Mouse (Mus musculus): ENCODE measurements around the gene 4933411K16Rik. TPM values are rescaled to one million over a fixed set of nuclear protein-coding genes. Genes with fewer than 3 reads are reported as not detected.
"Not testable (repeated sequence)": the region's sequence is repeated elsewhere in the genome, so short reads cannot be mapped to it uniquely, and the experiment has no call there.

Gene 4933411K16Rik
- total RNA-seq, 2 experiments from 2014 or later: 0.35 to 0.36 TPM

- no peak for DNase-seq (ENCODE audit: low spot score in 2 of 2)
These were observed 26.5 kb downstream of the 4933411K16Rik start for GRCm38 (mm10) chr19:42078566-42078965.

DNA sequence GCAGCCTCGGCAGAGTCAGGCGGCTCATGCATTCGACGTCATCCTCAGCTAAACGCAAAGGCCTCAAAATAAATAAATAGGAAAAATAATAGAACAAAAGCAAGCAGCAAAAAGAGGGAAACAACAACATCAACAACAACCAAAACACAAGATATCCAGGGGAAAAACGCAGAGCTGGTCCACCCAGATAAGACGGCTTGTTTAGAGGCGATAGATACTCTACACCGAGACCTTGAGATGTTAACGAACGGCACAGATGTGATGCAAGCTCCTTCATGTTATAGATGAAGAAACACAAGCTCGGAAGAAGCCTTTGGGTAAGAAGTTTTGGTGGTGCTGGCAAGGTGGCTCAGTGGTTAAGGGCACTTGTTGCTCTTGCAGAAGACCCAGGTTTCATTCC is 27.0 kb downstream of the 4933411K16Rik start:
- no peak for DNase-seq (ENCODE audit: low spot score in 2 of 2)

DNA sequence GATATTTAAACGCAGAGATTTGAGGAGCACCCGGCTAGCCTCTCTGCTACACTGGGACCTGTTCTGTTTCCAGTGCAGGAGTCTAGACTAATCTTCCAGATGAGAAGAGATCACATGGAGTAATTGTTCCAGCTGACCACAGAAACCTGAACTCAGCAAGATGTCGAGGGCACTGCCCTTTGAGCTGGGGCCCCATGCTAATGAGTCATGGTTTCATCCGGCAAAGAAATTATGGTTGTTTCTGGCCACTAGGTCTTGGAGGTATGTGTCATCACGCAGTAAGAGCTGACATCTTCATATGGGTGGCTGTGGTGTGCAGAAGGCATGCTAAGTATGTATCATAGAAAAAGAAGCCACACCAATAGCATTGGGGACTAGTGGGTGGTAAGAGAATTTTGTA is 27.9 kb downstream of the 4933411K16Rik start:
- no peak for DNase-seq (ENCODE audit: low spot score in 2 of 2)

DNA sequence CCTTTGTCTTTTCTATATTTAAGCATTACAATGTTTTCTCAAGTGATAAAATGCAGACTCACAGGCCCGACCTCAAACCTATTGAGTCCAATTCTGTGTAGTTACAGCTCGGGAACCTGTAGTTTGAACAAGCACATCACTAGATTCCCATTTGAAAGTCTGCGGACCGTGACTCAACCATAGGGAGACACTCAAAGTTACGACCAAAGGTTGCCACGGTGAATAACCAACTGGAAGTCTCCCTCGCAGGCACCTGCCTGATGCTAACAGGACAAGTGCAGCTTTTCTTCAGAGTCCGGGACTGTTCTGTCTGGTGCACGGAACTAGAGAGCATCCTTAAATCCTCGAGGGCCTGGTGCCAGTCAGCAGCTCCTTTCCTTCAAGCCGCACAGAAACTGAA is 28.4 kb downstream of the 4933411K16Rik start:
- no peak for DNase-seq (ENCODE audit: low spot score in 2 of 2)

GRCm38 (mm10) chr19:42081613-42082012 is 29.6 kb downstream of the 4933411K16Rik start:
- DNase-seq (ENCODE audit: low spot score in 2 of 2): not testable (repeated sequence)

GRCm38 (mm10) chr19:42085690-42086089 is 33.6 kb downstream of the 4933411K16Rik start:
- DNase-seq (ENCODE audit: low spot score in 2 of 2): no peak

DNA sequence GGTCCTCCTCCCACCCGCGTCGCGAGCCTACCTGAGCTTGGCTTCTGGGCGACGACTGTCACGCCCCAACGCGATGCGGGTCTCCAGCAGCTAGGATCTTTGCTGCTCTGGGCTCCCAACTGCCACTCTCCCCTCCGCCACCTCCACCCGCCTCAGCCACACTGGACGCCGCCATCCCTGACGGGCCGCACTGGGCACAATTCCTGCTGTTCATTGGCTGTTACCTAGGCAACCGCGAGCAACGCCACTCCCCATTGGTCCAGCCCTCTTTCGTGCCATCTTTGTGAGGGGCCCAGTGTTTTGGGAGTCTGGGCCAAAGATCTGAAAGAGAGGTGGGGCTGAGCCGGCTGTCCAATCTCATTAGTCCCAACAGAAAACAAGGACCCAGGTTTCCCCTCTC is 34.1 kb downstream of the 4933411K16Rik start, which contains the start of gene Morn4:
Gene Morn4 (minus strand): TSS at position 192 of the 400 bp plus-strand sequence.
- peak; percentile 68 to 75 for DNase-seq (ENCODE audit: low spot score in 2 of 2)

- no peak for DNase-seq (ENCODE audit: low spot score in 2 of 2)
These were observed 37.2 kb downstream of the 4933411K16Rik start for GRCm38 (mm10) chr19:42089103-42089747.

DNA sequence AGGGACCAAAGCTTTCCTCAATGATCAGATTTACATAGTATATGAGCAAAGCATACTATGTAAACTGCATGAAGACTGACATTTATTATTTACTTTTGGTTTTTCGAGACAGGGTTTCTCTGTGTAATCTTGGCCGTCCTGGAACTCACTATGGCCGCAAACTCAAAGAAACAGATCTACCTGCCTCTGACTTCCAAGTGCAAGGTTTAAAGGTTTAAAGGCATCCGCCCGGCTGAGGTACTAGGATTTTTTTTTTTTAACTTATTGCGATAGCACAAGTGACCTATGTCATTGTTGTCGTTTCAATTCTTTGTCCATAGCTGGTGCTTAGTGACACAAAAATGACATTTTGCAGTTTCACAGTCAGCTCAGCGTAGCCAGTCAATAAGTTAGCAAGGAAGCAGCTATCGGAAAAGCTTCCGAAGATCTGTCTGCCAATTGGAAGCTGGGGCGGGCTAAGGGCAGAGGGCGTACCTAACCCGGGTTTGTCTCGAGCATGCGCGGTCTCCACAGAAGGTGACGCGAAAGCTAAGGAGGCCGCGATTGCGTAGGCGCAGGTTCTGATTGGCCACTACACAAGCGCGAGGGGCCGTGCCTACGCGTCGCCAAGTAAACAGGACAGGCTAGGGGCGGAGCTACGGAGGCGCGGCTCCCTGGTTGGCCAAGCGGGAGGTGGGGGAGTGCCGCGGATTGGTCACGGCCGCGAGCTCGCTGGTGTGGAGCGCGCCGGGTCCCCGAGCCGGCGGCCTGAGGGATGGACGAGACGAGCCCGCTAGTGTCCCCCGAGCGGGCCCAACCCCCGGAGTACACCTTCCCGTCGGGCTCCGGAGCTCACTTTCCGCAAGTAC is 37.9 kb downstream of the 4933411K16Rik start, which contains the start of gene Pi4k2a:
Gene Pi4k2a (plus strand): TSS at position 723 of the 848 bp plus-strand sequence.
- DNase-seq (ENCODE audit: low spot score in 2 of 2): peak; percentile 93

DNA sequence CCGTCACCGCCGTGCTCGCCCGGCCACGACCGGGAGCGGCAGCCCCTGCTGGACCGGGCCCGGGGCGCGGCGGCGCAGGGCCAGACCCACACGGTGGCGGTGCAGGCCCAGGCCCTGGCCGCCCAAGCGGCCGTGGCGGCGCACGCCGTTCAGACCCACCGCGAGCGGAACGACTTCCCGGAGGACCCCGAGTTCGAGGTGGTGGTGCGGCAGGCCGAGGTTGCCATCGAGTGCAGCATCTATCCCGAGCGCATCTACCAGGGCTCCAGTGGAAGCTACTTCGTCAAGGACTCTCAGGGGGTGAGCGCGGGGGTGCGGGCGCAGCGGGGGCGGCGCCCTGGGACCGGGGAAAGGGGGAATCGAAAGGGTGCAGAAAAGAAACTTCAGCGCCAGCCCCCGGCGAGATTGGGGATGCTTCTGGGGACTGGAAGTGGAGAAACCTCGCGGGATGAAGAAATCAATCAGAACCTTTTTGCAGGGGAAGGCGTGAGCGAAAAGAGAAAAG is 38.6 kb downstream of the 4933411K16Rik start:
- DNase-seq (ENCODE audit: low spot score in 2 of 2): no peak

DNA sequence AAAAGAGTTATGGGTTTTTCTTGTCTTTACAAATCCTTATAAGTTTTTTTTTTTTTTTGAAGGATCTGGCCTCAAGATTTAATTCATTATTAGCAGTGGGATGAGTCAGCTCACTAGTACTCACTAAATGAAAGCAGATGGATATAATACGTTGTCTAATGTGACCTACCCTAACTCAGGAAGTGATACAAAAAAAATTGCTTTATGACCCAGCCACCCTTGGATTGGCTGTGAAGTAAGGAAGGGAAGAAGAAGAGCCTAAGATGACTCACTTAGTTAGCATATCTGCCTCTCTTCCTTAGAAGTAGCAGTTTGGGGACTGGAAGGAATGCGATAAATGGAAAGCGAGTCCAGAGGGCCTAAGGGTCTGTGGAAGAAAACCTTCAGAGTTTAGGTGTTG is 47.4 kb downstream of the 4933411K16Rik start:
- DNase-seq (ENCODE audit: low spot score in 2 of 2): no peak

Other genes with a start within 250 kb of the 4933411K16Rik start
- 1 to 10 TPM; 4.1 to 4.9 TPM for gene Frat1, start 222.3 kb upstream of the 4933411K16Rik start, total RNA-seq (2021)
- 1 to 10 TPM; 1.4 to 3.4 TPM for gene Frat2, start 204.1 kb upstream of the 4933411K16Rik start, total RNA-seq (2021)
- 10 to 100 TPM; 17.0 to 20.7 TPM for gene Rrp12, start 156.1 kb upstream of the 4933411K16Rik start, total RNA-seq (2021)
- 100 to 1,000 TPM; 774 to 926 TPM for gene Pgam1, start 140.3 kb upstream of the 4933411K16Rik start, total RNA-seq (2021)
- gene Exosc1, start 118.8 kb upstream of the 4933411K16Rik start, total RNA-seq (2021): 10 to 100 TPM; 25.8 to 26.8 TPM
- 10 to 100 TPM; 26.3 to 29.6 TPM for gene Zdhhc16, start 118.8 kb upstream of the 4933411K16Rik start, total RNA-seq (2021)
- gene Mms19, start 71.1 kb upstream of the 4933411K16Rik start, total RNA-seq (2021): 10 to 100 TPM; 17.3 to 22.1 TPM
- 10 to 100 TPM; 16.4 to 17.4 TPM for gene Ubtd1, start 70.5 kb upstream of the 4933411K16Rik start, total RNA-seq (2021)
- gene Ankrd2, start 16.2 kb upstream of the 4933411K16Rik start, total RNA-seq (2021): under 1 TPM; 0.64 to 0.76 TPM
- gene Hoga1, start 6.6 kb upstream of the 4933411K16Rik start, total RNA-seq (2021): 1 to 10 TPM; 4.2 to 6.5 TPM
- 1 to 10 TPM; 8.9 to 9.5 TPM for gene Morn4, start 34.1 kb downstream of the 4933411K16Rik start, total RNA-seq (2021)
- 10 to 100 TPM; 70.0 to 95.0 TPM for gene Pi4k2a, start 38.2 kb downstream of the 4933411K16Rik start, total RNA-seq (2021)
- 100 to 1,000 TPM in 1 of 2 experiments, 10 to 100 TPM in 1; 81.8 to 108 TPM for gene Avpi1, start 76.8 kb downstream of the 4933411K16Rik start, total RNA-seq (2021)
- 10 to 100 TPM; 33.9 to 41.1 TPM for gene Marveld1, start 95.2 kb downstream of the 4933411K16Rik start, total RNA-seq (2021)
- 10 to 100 TPM; 44.6 to 55.1 TPM for gene Zfyve27, start 111.7 kb downstream of the 4933411K16Rik start, total RNA-seq (2021)
- gene Sfrp5, start 150.0 kb downstream of the 4933411K16Rik start, total RNA-seq (2021): 1 to 10 TPM; 3.4 to 5.9 TPM
- gene Golga7b, start 195.3 kb downstream of the 4933411K16Rik start, total RNA-seq (2021): 1 to 10 TPM in 1 of 2 experiments, under 1 TPM in 1; 0.93 to 2.5 TPM

Measured in adrenal gland, adult 18-20 months (tissue).